Mouse (Mus musculus) heart, adult 18-20 months (tissue): Measurements from ENCODE around the gene Vstm2b. TPM values are rescaled to one million over a fixed set of nuclear protein-coding genes. Genes with fewer than 3 reads are reported as not detected.

ENCODE experiments used
- total RNA-seq, 2 experiments: library from RNA; stranded (reverse); gene quantifications; 2 replicates each; pipeline ENCODE4 v1.2.3; 2021

The Vstm2b gene
- total RNA-seq, 2 experiments from 2014 or later, result 0.15 to 0.26 TPM

Other genes with a start within 250 kb of the Vstm2b start
- not detected for gene 4930433I11Rik, start 89.2 kb downstream of the Vstm2b start, total RNA-seq
- gene Gm4884, start 134.4 kb downstream of the Vstm2b start, total RNA-seq, result not detected